Mouse (Mus musculus) G1E (cell line): ENCODE measurements around the gene Gm10382. TPM values are rescaled to one million over a fixed set of nuclear protein-coding genes. Genes with fewer than 3 reads are reported as not detected.
"Not testable (repeated sequence)": the region's sequence is repeated elsewhere in the genome, so short reads cannot be mapped to it uniquely, and the experiment has no call there.

Experiments used
- ATAC-seq: 2 replicates; pipeline ENCODE4 v1.8.0; 2016; ENCODE audit warnings: mild to moderate bottlenecking; ENCODE audit not compliant: insufficient number of reproducible peaks, poor library complexity, low FRiP score, severe bottlenecking; ENCODE audit errors: extremely low read depth
- DNase-seq: peaks from one replicate; pipeline ENCODE4 v3.0.0; 2012; ENCODE audit warnings: low spot score
- H3K27me3 ChIP-seq: 2 replicates; pipeline ENCODE4 v1.6.1; 2012; ENCODE audit warnings: mild to moderate bottlenecking, low read length, inconsistent platforms; ENCODE audit not compliant: insufficient read depth
- H3K36me3 ChIP-seq: replicated peaks from 2 replicates; pipeline ENCODE3; 2012; ENCODE audit warnings: mild to moderate bottlenecking, inconsistent platforms
- H3K4me1 ChIP-seq: 2 replicates; pipeline ENCODE4 v1.6.1; 2012; ENCODE audit warnings: low read depth, low read length, inconsistent platforms, mixed read lengths; ENCODE audit not compliant: insufficient read depth
- H3K4me3 ChIP-seq: 2 replicates; pipeline ENCODE4 v1.5.1; 2012; ENCODE audit warnings: low read depth, mild to moderate bottlenecking, inconsistent platforms, low read length, moderate library complexity, mixed read lengths
- H3K9me3 ChIP-seq: replicated peaks from 2 replicates; pipeline ENCODE4 v1.6.1; 2012; ENCODE audit warnings: inconsistent platforms
- CTCF ChIP-seq: IDR thresholded peaks from 2 replicates; pipeline ENCODE4 v1.5.1; 2012; ENCODE audit warnings: low read depth, low read length, inconsistent platforms, mixed read lengths
- GATA1 ChIP-seq: IDR thresholded peaks from 2 replicates; pipeline ENCODE4 v1.6.1; 2012; ENCODE audit warnings: borderline replicate concordance, low read length, inconsistent platforms, mixed read lengths
- GATA2 ChIP-seq: IDR thresholded peaks from 2 replicates; pipeline ENCODE4 v1.6.1; 2012; ENCODE audit warnings: low read depth, low read length, inconsistent platforms, borderline replicate concordance
- POLR2AphosphoS5 ChIP-seq: IDR thresholded peaks from 2 replicates; pipeline ENCODE4 v1.6.1; 2012; ENCODE audit warnings: low read depth, low read length, inconsistent platforms; ENCODE audit not compliant: insufficient replicate concordance
- TAL1 ChIP-seq: conservative IDR thresholded peaks from 2 replicates; pipeline ENCODE4 v1.6.1; 2012; ENCODE audit warnings: low read depth, low read length, inconsistent platforms, mixed read lengths
- polyA plus RNA-seq: library from polyadenylated mRNA; stranded (reverse); fragments of >175 nt; gene quantifications from 2 replicates; pipeline ENCODE4 v1.2.3, GENCODE M21; 2012
- total RNA-seq, 2 experiments: library from RNA; stranded (forward) in 1 of 2; stranded (reverse) in 1 of 2; fragments of 200-1000 nt in 1 of 2; fragments of >200 nt in 1 of 2; fragmentation: Nextera tagmentation in 1 of 2; gene quantifications; 2 replicates each; pipeline ENCODE4 v1.2.3; 2014 to 2017

Gm10382 gene
- total and polyA plus RNA-seq, 3 experiments, result 0.22 TPM; not detected in 2

- Histone ChIP-seq H3K9me3 (no peaks in the 10 kb centered on the region), H3K4me1 (peaks cover 65% of the 10 kb centered on the region), H3K36me3 (peaks cover 2% of the 10 kb centered on the region), H3K27me3 (peaks cover 6% of the 10 kb centered on the region; the same call in 1 of the 2 replicates), H3K4me3 (peak overlapping the region; percentile 72)
- no peak for TF ChIP-seq CTCF
- no peak for TF ChIP-seq GATA1
- no peak for TF ChIP-seq GATA2
- TF ChIP-seq TAL1, result no peak
- TF ChIP-seq POLR2AphosphoS5, result no peak
- DNase-seq, result no peak
- ATAC-seq, result no peak
Observed at GRCm38 (mm10) chr5:125407020-125407830, 18.1 kb downstream of the Gm10382 start.

GRCm38 (mm10) chr5:125407910-125408575, 18.9 kb downstream of the Gm10382 start:
- peaks cover 61% of the 10 kb centered on the region for H3K4me1 ChIP-seq
- TF ChIP-seq POLR2AphosphoS5 (no peak), CTCF (no peak), GATA2 (no peak), TAL1 (no peak), GATA1 (no peak)

GRCm38 (mm10) chr5:125408842-125409241, 19.7 kb downstream of the Gm10382 start:
- DNase-seq (peak; percentile 60), ATAC-seq (peak; percentile 58)
- Histone ChIP-seq H3K9me3 (no peaks in the 10 kb centered on the region), H3K4me1 (peaks cover 56% of the 10 kb centered on the region), H3K36me3 (peaks cover 16% of the 10 kb centered on the region), H3K4me3 (peak overlapping the region; percentile 66), H3K27me3 (no peaks in the 10 kb centered on the region)
- TF ChIP-seq TAL1 (no peak), POLR2AphosphoS5 (no peak), CTCF (no peak), GATA2 (no peak), GATA1 (no peak)

More at GRCm38 (mm10) chr5:125407910-125408575, 18.9 kb downstream of the Gm10382 start:
- DNase-seq, result no peak
- Histone ChIP-seq H3K4me3 (no peak overlapping the region; the same call in 1 of the 2 replicates), H3K36me3 (peaks cover 8% of the 10 kb centered on the region), H3K9me3 (no peaks in the 10 kb centered on the region), H3K27me3 (0 out of 2 replicates have a peak, but pooled peaks cover under 1% of the 10 kb centered on the region)
- no peak for ATAC-seq

- Histone ChIP-seq H3K36me3 (peaks cover 23% of the 10 kb centered on the region), H3K4me1 (peaks cover 54% of the 10 kb centered on the region), H3K9me3 (no peaks in the 10 kb centered on the region), H3K27me3 (no peaks in the 10 kb centered on the region), H3K4me3 (peak overlapping the region; percentile 66)
- no peak for DNase-seq
- ATAC-seq, result no peak
- TF ChIP-seq GATA1, result no peak
- no peak for TF ChIP-seq TAL1
- TF ChIP-seq GATA2, result no peak
- TF ChIP-seq POLR2AphosphoS5, result no peak
- no peak for TF ChIP-seq CTCF
Observed at GRCm38 (mm10) chr5:125409348-125410090, 20.4 kb downstream of the Gm10382 start.

GRCm38 (mm10) chr5:125411972-125412530, 22.9 kb downstream of the Gm10382 start:
- no peak overlapping the region for H3K4me3 ChIP-seq
- no peaks in the 10 kb centered on the region for H3K9me3 ChIP-seq
- H3K36me3 ChIP-seq, result peaks cover 48% of the 10 kb centered on the region
- no peak for DNase-seq
- ATAC-seq, result no peak
- TF ChIP-seq CTCF (peak; percentile 74), POLR2AphosphoS5 (no peak), GATA1 (no peak), GATA2 (no peak), TAL1 (no peak)
- peaks cover 36% of the 10 kb centered on the region for H3K4me1 ChIP-seq
- no peaks in the 10 kb centered on the region for H3K27me3 ChIP-seq

DNA sequence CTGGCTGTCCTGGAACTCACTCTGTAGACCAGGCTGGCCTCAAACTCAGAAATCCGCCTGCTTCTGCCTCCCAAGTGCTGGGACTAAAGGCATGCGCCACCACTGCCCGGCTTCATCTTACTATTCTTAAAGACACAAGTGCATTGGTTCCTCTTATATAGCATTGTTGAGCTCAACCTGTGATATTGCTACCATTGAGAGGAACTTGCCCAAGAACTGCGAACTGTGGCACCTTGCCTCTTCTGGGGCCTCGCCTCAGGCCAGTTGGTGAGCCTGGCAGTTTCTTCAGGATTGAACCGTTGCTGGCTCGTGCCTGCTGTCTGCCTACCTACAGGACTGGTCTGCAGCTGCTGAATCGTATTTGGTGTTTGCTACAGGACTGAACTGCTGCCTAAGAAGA, 23.4 kb downstream of the Gm10382 start:
- not testable (repeated sequence) for H3K9me3 ChIP-seq, H3K4me3 ChIP-seq, DNase-seq, ATAC-seq, H3K27me3 ChIP-seq
- H3K36me3 ChIP-seq, result peaks cover 53% of the 10 kb centered on the region
- peaks cover 32% of the 10 kb centered on the region for H3K4me1 ChIP-seq
